Mouse (Mus musculus): ENCODE measurements around the gene Sema6d. TPM values are rescaled to one million over a fixed set of nuclear protein-coding genes. Genes with fewer than 3 reads are reported as not detected.

The Sema6d gene
- total RNA-seq (2014; fragmentation: Nextera tagmentation) (not detected in 2 replicates), total RNA-seq (2017) (0.05 and 0.29 TPM in 2 replicates), polyA plus RNA-seq (2012) (not detected in 2 replicates)

DNA sequence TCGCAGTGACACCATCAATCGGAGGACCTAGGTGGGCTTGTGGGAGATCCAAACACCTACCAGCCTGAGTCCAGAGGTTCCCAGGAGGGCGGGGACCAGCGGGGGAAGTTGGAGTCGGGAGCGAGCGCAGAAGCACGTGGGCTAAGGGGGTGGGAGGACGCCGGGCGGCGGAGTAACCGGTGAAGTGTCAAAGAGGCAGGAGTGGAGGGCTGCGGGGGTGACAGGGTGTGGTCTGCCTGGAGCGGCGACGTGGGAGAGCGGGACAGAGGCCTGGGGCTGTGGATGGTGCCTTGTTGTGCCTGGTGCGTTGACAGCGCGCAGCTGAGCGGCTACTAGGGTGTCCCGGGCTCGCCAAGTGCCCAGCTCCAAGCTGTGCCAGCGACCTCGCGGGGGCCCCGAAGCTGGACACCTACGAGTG, at the start of gene Sema6d:
TSS of gene Sema6d (plus strand) at position 157 of the 418 bp plus-strand sequence.
- H3K4me3 ChIP-seq (ENCODE audit: low read depth, low read length), result no peak within 1 kb of the TSS; the same call in 1 of the 2 replicates
- no peaks in the 10 kb centered on the region for H3K4me1 ChIP-seq (ENCODE audit: insufficient read depth, low read depth, low read length)
- H3K27me3 ChIP-seq (ENCODE audit: insufficient read depth, low read length), result no peaks in the 10 kb centered on the region; the same call in 1 of the 2 replicates
- H3K9me3 ChIP-seq (replicated peaks), result peaks cover 17% of the 10 kb centered on the region
- TF ChIP-seq CTCF (IDR thresholded peaks at IDR 0.05; ENCODE audit: low read depth, low read length) (no peak), POLR2AphosphoS5 (IDR thresholded peaks at IDR 0.05; ENCODE audit: insufficient replicate concordance, low read depth, low read length) (no peak), GATA1 (IDR thresholded peaks at IDR 0.05; ENCODE audit: borderline replicate concordance, low read length) (no peak), TAL1 (conservative IDR thresholded peaks at IDR 0.05; ENCODE audit: low read depth, low read length) (no peak), GATA2 (IDR thresholded peaks at IDR 0.05; ENCODE audit: borderline replicate concordance, low read depth, low read length) (no peak)
- no peak for ATAC-seq (ENCODE audit: extremely low read depth, insufficient number of reproducible peaks, low FRiP score, poor library complexity, severe bottlenecking)
- no peak for DNase-seq (ENCODE audit: low spot score)
- no peaks in the 10 kb centered on the region for H3K36me3 ChIP-seq (replicated peaks)

DNA sequence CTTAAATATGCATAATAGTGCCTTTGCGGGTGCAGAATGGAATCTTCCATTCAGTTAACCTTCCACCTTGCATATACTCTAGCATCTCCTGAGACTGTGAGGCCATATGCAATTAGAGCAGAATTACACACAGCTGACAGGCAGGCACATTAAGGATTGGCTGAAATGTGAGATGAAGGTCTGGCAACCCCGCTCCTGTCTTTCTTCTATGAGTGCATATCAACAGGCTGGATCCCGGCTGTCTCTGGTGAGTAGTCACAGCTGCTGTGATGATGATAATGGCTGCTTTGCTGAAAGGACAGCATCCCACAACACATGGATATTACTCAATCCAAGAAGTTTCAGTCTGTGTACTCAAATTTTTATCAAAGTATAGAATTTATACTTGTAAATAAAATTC, 29.9 kb upstream of the Sema6d start:
- Histone ChIP-seq H3K4me1 (ENCODE audit: insufficient read depth, low read depth, low read length) (no peaks in the 10 kb centered on the region), H3K27me3 (ENCODE audit: insufficient read depth, low read length) (no peaks in the 10 kb centered on the region), H3K9me3 (replicated peaks) (peaks cover 15% of the 10 kb centered on the region), H3K4me3 (ENCODE audit: low read depth, low read length) (no peak overlapping the region), H3K36me3 (replicated peaks) (no peaks in the 10 kb centered on the region)
- DNase-seq (ENCODE audit: low spot score) (no peak), ATAC-seq (ENCODE audit: extremely low read depth, insufficient number of reproducible peaks, low FRiP score, poor library complexity, severe bottlenecking) (no peak)
- TF ChIP-seq GATA1 (IDR thresholded peaks at IDR 0.05; ENCODE audit: borderline replicate concordance, low read length), result no peak
- no peak for TF ChIP-seq TAL1 (conservative IDR thresholded peaks at IDR 0.05; ENCODE audit: low read depth, low read length)
- TF ChIP-seq CTCF (IDR thresholded peaks at IDR 0.05; ENCODE audit: low read depth, low read length), result no peak

GRCm38 (mm10) chr2:124068380-124068779, 21.4 kb upstream of the Sema6d start:
- no peaks in the 10 kb centered on the region for H3K4me1 ChIP-seq (ENCODE audit: insufficient read depth, low read depth, low read length)
- no peaks in the 10 kb centered on the region for H3K27me3 ChIP-seq (ENCODE audit: insufficient read depth, low read length)
- H3K9me3 ChIP-seq (replicated peaks), result peaks cover 7% of the 10 kb centered on the region
- no peaks in the 10 kb centered on the region for H3K36me3 ChIP-seq (replicated peaks)
- ATAC-seq (ENCODE audit: extremely low read depth, insufficient number of reproducible peaks, low FRiP score, poor library complexity, severe bottlenecking) (no peak), DNase-seq (ENCODE audit: low spot score) (no peak)
- H3K4me3 ChIP-seq (ENCODE audit: low read depth, low read length), result no peak overlapping the region
- TF ChIP-seq GATA1 (IDR thresholded peaks at IDR 0.05; ENCODE audit: borderline replicate concordance, low read length) (no peak), GATA2 (IDR thresholded peaks at IDR 0.05; ENCODE audit: borderline replicate concordance, low read depth, low read length) (no peak), POLR2AphosphoS5 (IDR thresholded peaks at IDR 0.05; ENCODE audit: insufficient replicate concordance, low read depth, low read length) (no peak), TAL1 (conservative IDR thresholded peaks at IDR 0.05; ENCODE audit: low read depth, low read length) (no peak)

GRCm38 (mm10) chr2:124070664-124071063, 19.1 kb upstream of the Sema6d start:
- no peak for ATAC-seq (ENCODE audit: extremely low read depth, insufficient number of reproducible peaks, low FRiP score, poor library complexity, severe bottlenecking)
- Histone ChIP-seq H3K36me3 (replicated peaks) (no peaks in the 10 kb centered on the region), H3K27me3 (ENCODE audit: insufficient read depth, low read length) (no peaks in the 10 kb centered on the region), H3K9me3 (replicated peaks) (peaks cover 2% of the 10 kb centered on the region; the same call in 1 of the 2 replicates), H3K4me1 (ENCODE audit: insufficient read depth, low read depth, low read length) (no peaks in the 10 kb centered on the region), H3K4me3 (ENCODE audit: low read depth, low read length) (no peak overlapping the region)
- no peak for DNase-seq (ENCODE audit: low spot score)
- TF ChIP-seq POLR2AphosphoS5 (IDR thresholded peaks at IDR 0.05; ENCODE audit: insufficient replicate concordance, low read depth, low read length), result no peak
- TF ChIP-seq CTCF (IDR thresholded peaks at IDR 0.05; ENCODE audit: low read depth, low read length), result no peak
- TF ChIP-seq GATA1 (IDR thresholded peaks at IDR 0.05; ENCODE audit: borderline replicate concordance, low read length), result no peak
- TF ChIP-seq GATA2 (IDR thresholded peaks at IDR 0.05; ENCODE audit: borderline replicate concordance, low read depth, low read length), result no peak
- TF ChIP-seq TAL1 (conservative IDR thresholded peaks at IDR 0.05; ENCODE audit: low read depth, low read length), result no peak

GRCm38 (mm10) chr2:124071380-124071779, 18.4 kb upstream of the Sema6d start:
- H3K9me3 ChIP-seq (replicated peaks), result peaks cover 2% of the 10 kb centered on the region; the same call in 1 of the 2 replicates
- no peaks in the 10 kb centered on the region for H3K4me1 ChIP-seq (ENCODE audit: insufficient read depth, low read depth, low read length)
- H3K4me3 ChIP-seq (ENCODE audit: low read depth, low read length), result no peak overlapping the region
- no peak for DNase-seq (ENCODE audit: low spot score)
- no peaks in the 10 kb centered on the region for H3K27me3 ChIP-seq (ENCODE audit: insufficient read depth, low read length)
- ATAC-seq (ENCODE audit: extremely low read depth, insufficient number of reproducible peaks, low FRiP score, poor library complexity, severe bottlenecking), result no peak
- H3K36me3 ChIP-seq (replicated peaks), result no peaks in the 10 kb centered on the region
- no peak for TF ChIP-seq GATA2 (IDR thresholded peaks at IDR 0.05; ENCODE audit: borderline replicate concordance, low read depth, low read length)
- no peak for TF ChIP-seq TAL1 (conservative IDR thresholded peaks at IDR 0.05; ENCODE audit: low read depth, low read length)
- no peak for TF ChIP-seq GATA1 (IDR thresholded peaks at IDR 0.05; ENCODE audit: borderline replicate concordance, low read length)
- no peak for TF ChIP-seq CTCF (IDR thresholded peaks at IDR 0.05; ENCODE audit: low read depth, low read length)
- no peak for TF ChIP-seq POLR2AphosphoS5 (IDR thresholded peaks at IDR 0.05; ENCODE audit: insufficient replicate concordance, low read depth, low read length)

- H3K27me3 ChIP-seq (ENCODE audit: insufficient read depth, low read length), result no peaks in the 10 kb centered on the region; the same call in 1 of the 2 replicates
- peaks cover 17% of the 10 kb centered on the region for H3K9me3 ChIP-seq (replicated peaks)
- no peak for ATAC-seq (ENCODE audit: extremely low read depth, insufficient number of reproducible peaks, low FRiP score, poor library complexity, severe bottlenecking)
- no peaks in the 10 kb centered on the region for H3K36me3 ChIP-seq (replicated peaks)
- TF ChIP-seq GATA2 (IDR thresholded peaks at IDR 0.05; ENCODE audit: borderline replicate concordance, low read depth, low read length) (no peak), TAL1 (conservative IDR thresholded peaks at IDR 0.05; ENCODE audit: low read depth, low read length) (no peak), GATA1 (IDR thresholded peaks at IDR 0.05; ENCODE audit: borderline replicate concordance, low read length) (no peak), CTCF (IDR thresholded peaks at IDR 0.05; ENCODE audit: low read depth, low read length) (no peak), POLR2AphosphoS5 (IDR thresholded peaks at IDR 0.05; ENCODE audit: insufficient replicate concordance, low read depth, low read length) (no peak)
- no peak overlapping the region; the same call in 1 of the 2 replicates for H3K4me3 ChIP-seq (ENCODE audit: low read depth, low read length)
- H3K4me1 ChIP-seq (ENCODE audit: insufficient read depth, low read depth, low read length), result no peaks in the 10 kb centered on the region
- no peak for DNase-seq (ENCODE audit: low spot score)
Observed at GRCm38 (mm10) chr2:124090231-124091141, 717 bp downstream of the Sema6d start.
